Mouse (Mus musculus): ENCODE measurements at regions not wholly inside any gene's neighbourhood (a gene's known extent, or its start where the extent isn't known, plus 50 kb on each side); places are given as distances from the start of the nearest gene placed in this dataset.

- Histone ChIP-seq H3K4me3 (no peak overlapping the region), H3K4me2 (no peak overlapping the region), H3K9me3 (no peaks in the 10 kb centered on the region), H3K36me3 (no peaks in the 10 kb centered on the region), H3K27me3 (no peaks in the 10 kb centered on the region), H3K9ac (no peak overlapping the region), H3K27ac (no peak overlapping the region), H3K4me1 (no peaks in the 10 kb centered on the region)
- WGBS = 37% methylated on average over 7 of the region's 7 CpGs
- no peak for ATAC-seq (ENCODE audit: insufficient number of reproducible peaks, low FRiP score, low TSS enrichment, low read depth)
Observed at GRCm38 (mm10) chr14:100600886-100601451, 316.5 kb upstream of the Klf12 start.

DNA sequence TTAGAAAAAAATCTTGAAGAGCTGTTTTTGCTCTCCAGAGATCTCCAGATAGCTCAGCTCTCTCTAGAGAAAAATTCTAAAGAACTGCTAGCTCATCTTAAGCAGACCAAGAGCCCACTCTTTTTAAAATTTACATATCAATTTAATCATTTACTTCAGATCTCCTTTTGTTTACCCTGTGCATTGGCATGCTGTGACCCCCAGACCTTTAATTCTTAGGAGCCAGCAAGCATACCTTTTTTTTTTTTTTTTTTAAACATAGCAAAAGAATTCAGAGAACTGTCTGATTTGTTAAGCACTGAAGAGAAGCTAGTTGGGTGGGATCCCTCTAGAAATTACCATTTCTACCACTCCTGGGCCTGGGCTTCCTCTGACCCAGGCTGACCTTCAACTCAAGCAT lies 285.5 kb upstream of the Klf12 start:
- Histone ChIP-seq H3K4me3 (no peak overlapping the region), H3K36me3 (no peaks in the 10 kb centered on the region), H3K4me2 (no peak overlapping the region), H3K27me3 (no peaks in the 10 kb centered on the region), H3K4me1 (no peaks in the 10 kb centered on the region), H3K9me3 (no peaks in the 10 kb centered on the region), H3K9ac (no peak overlapping the region), H3K27ac (no peak overlapping the region)
- no peak for ATAC-seq (ENCODE audit: insufficient number of reproducible peaks, low FRiP score, low TSS enrichment, low read depth)

DNA sequence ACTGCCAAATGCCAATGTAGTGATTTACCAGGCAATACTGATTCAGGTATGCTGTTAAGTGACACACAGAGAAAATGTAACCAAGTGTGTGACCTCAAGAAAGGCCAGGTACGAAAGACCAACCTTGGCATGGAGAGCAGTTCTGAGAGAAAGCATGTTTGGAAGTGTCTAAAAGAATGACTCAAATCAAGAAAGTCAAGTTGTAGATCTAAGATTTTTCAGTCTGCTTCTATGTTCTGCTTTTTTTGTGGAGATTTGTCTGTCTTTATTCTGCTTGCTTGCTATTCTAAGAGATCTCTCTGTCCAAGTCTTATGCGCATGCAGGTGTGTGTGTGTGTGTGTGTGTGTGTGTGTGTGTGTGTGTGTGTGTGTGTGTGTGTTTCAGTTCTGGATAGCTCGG lies 277.4 kb upstream of the Klf12 start:
- Histone ChIP-seq H3K9me3 (no peaks in the 10 kb centered on the region), H3K27ac (no peak overlapping the region), H3K36me3 (no peaks in the 10 kb centered on the region), H3K9ac (no peak overlapping the region), H3K4me2 (no peak overlapping the region), H3K27me3 (no peaks in the 10 kb centered on the region), H3K4me3 (no peak overlapping the region), H3K4me1 (peaks cover 4% of the 10 kb centered on the region)
- no peak for ATAC-seq (ENCODE audit: insufficient number of reproducible peaks, low FRiP score, low TSS enrichment, low read depth)
- WGBS = 83% methylated on average over 3 of the region's 3 CpGs

DNA sequence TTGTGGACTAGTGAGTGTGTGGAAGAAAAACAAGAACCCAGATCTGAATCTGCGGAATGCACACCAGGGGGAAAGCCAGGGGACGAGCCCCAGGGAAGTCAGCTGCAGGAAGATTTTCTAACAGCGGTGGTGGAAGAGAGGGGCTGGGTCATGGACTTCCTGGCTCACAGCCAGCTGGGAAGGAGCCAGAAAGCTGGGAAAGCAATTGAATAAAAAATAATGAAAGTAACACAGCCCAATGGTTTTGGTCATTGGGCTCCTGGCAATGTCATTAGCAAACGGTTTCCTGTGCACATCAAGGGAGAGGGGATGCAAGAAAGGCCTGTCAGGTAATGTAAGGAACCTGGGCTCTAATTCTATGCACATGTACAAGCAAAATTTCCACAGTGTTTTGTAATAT lies 273.9 kb upstream of the Klf12 start:
- no peak for ATAC-seq (ENCODE audit: insufficient number of reproducible peaks, low FRiP score, low TSS enrichment, low read depth)
- no peak overlapping the region for H3K9ac ChIP-seq
- no peaks in the 10 kb centered on the region for H3K27me3 ChIP-seq
- H3K9me3 ChIP-seq = no peaks in the 10 kb centered on the region
- WGBS = 1% methylated on average over 4 of the region's 4 CpGs
- no peak overlapping the region for H3K4me3 ChIP-seq
- no peaks in the 10 kb centered on the region for H3K36me3 ChIP-seq
- H3K4me2 ChIP-seq = no peak overlapping the region
- H3K27ac ChIP-seq = no peak overlapping the region
- peaks cover 4% of the 10 kb centered on the region for H3K4me1 ChIP-seq

GRCm38 (mm10) chr14:100552466-100552865 lies 268.0 kb upstream of the Klf12 start:
- WGBS = 57% methylated on average over 2 of the region's 2 CpGs
- no peak overlapping the region for H3K9ac ChIP-seq
- no peaks in the 10 kb centered on the region for H3K27me3 ChIP-seq
- ATAC-seq (ENCODE audit: insufficient number of reproducible peaks, low FRiP score, low TSS enrichment, low read depth) = no peak
- no peak overlapping the region for H3K27ac ChIP-seq
- H3K4me2 ChIP-seq = no peak overlapping the region
- H3K36me3 ChIP-seq = no peaks in the 10 kb centered on the region
- no peak overlapping the region for H3K4me3 ChIP-seq
- H3K9me3 ChIP-seq = no peaks in the 10 kb centered on the region
- H3K4me1 ChIP-seq = no peaks in the 10 kb centered on the region

- Histone ChIP-seq H3K4me2 (no peak overlapping the region), H3K9ac (no peak overlapping the region), H3K27me3 (no peaks in the 10 kb centered on the region), H3K4me1 (no peaks in the 10 kb centered on the region), H3K4me3 (no peak overlapping the region), H3K9me3 (no peaks in the 10 kb centered on the region), H3K36me3 (no peaks in the 10 kb centered on the region), H3K27ac (no peak overlapping the region)
- no peak for ATAC-seq (ENCODE audit: insufficient number of reproducible peaks, low FRiP score, low TSS enrichment, low read depth)
- 69% methylated on average over 3 of the region's 3 CpGs for WGBS
Observed at GRCm38 (mm10) chr14:100550266-100550665, 265.8 kb upstream of the Klf12 start.

DNA sequence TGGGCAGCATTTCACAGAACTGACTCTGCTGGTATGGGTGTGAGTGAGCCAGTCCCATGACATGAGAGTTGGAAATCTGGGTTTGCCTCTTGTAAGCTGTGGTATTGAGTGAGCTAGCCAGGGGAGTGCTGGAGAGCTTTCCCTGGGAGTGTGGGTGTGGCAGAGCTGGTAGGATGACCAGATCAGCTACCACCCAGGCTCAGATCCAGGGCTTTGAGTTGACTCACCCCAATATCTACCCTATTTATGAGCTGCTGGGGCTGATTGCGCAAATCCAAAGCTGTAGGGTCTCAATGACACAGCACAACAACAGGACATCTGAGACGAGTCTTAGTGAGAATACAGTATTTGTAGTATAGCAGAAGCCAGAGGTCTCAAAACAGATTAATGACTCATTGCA lies 245.7 kb upstream of the Klf12 start:
- ATAC-seq (ENCODE audit: insufficient number of reproducible peaks, low FRiP score, low TSS enrichment, low read depth) = no peak
- no peaks in the 10 kb centered on the region for H3K27me3 ChIP-seq
- no peaks in the 10 kb centered on the region for H3K4me1 ChIP-seq
- WGBS = 87% methylated on average over 2 of the region's 2 CpGs
- no peaks in the 10 kb centered on the region for H3K9me3 ChIP-seq
- H3K4me2 ChIP-seq = no peak overlapping the region
- H3K9ac ChIP-seq = no peak overlapping the region
- no peaks in the 10 kb centered on the region for H3K36me3 ChIP-seq
- H3K27ac ChIP-seq = no peak overlapping the region
- H3K4me3 ChIP-seq = no peak overlapping the region

- no peak overlapping the region for H3K27ac ChIP-seq
- H3K27me3 ChIP-seq = no peaks in the 10 kb centered on the region
- no peak overlapping the region for H3K4me3 ChIP-seq
- no peaks in the 10 kb centered on the region for H3K9me3 ChIP-seq
- 92% methylated on average over 1 of the region's 1 CpGs for WGBS
- no peak overlapping the region for H3K4me2 ChIP-seq
- no peak overlapping the region for H3K9ac ChIP-seq
- ATAC-seq (ENCODE audit: insufficient number of reproducible peaks, low FRiP score, low TSS enrichment, low read depth) = no peak
- no peaks in the 10 kb centered on the region for H3K4me1 ChIP-seq
- no peaks in the 10 kb centered on the region for H3K36me3 ChIP-seq
Observed at GRCm38 (mm10) chr14:100529758-100530157, 245.3 kb upstream of the Klf12 start.

- 60% methylated on average over 2 of the region's 2 CpGs for WGBS
- no peaks in the 10 kb centered on the region for H3K36me3 ChIP-seq
- no peaks in the 10 kb centered on the region for H3K9me3 ChIP-seq
- no peaks in the 10 kb centered on the region for H3K4me1 ChIP-seq
- no peak overlapping the region for H3K4me2 ChIP-seq
- ATAC-seq (ENCODE audit: insufficient number of reproducible peaks, low FRiP score, low TSS enrichment, low read depth) = no peak
- H3K4me3 ChIP-seq = no peak overlapping the region
- H3K27ac ChIP-seq = no peak overlapping the region
- no peak overlapping the region for H3K9ac ChIP-seq
- H3K27me3 ChIP-seq = no peaks in the 10 kb centered on the region
Observed at GRCm38 (mm10) chr14:100509396-100509795, 224.9 kb upstream of the Klf12 start.

GRCm38 (mm10) chr14:100508087-100508486 lies 223.6 kb upstream of the Klf12 start:
- no peaks in the 10 kb centered on the region for H3K27me3 ChIP-seq
- H3K4me3 ChIP-seq = no peak overlapping the region
- no peak overlapping the region for H3K9ac ChIP-seq
- no peaks in the 10 kb centered on the region for H3K4me1 ChIP-seq
- no peaks in the 10 kb centered on the region for H3K36me3 ChIP-seq
- 87% methylated on average over 3 of the region's 3 CpGs for WGBS
- H3K27ac ChIP-seq = no peak overlapping the region
- H3K9me3 ChIP-seq = no peaks in the 10 kb centered on the region
- no peak overlapping the region for H3K4me2 ChIP-seq
- ATAC-seq (ENCODE audit: insufficient number of reproducible peaks, low FRiP score, low TSS enrichment, low read depth) = no peak

GRCm38 (mm10) chr14:100507616-100508015 lies 223.1 kb upstream of the Klf12 start:
- ATAC-seq (ENCODE audit: insufficient number of reproducible peaks, low FRiP score, low TSS enrichment, low read depth) = no peak
- H3K9ac ChIP-seq = no peak overlapping the region
- no peak overlapping the region for H3K4me3 ChIP-seq
- no peaks in the 10 kb centered on the region for H3K27me3 ChIP-seq
- H3K4me1 ChIP-seq = no peaks in the 10 kb centered on the region
- no peaks in the 10 kb centered on the region for H3K9me3 ChIP-seq
- H3K27ac ChIP-seq = no peak overlapping the region
- no peak overlapping the region for H3K4me2 ChIP-seq
- no peaks in the 10 kb centered on the region for H3K36me3 ChIP-seq

GRCm38 (mm10) chr14:100488837-100489236 lies 204.4 kb upstream of the Klf12 start:
- Histone ChIP-seq H3K4me3 (no peak overlapping the region), H3K9ac (no peak overlapping the region), H3K9me3 (no peaks in the 10 kb centered on the region), H3K27ac (no peak overlapping the region), H3K27me3 (no peaks in the 10 kb centered on the region), H3K4me2 (no peak overlapping the region), H3K4me1 (no peaks in the 10 kb centered on the region), H3K36me3 (no peaks in the 10 kb centered on the region)
- ATAC-seq (ENCODE audit: insufficient number of reproducible peaks, low FRiP score, low TSS enrichment, low read depth) = no peak
- 77% methylated on average over 7 of the region's 7 CpGs for WGBS

GRCm38 (mm10) chr14:100485489-100485888 lies 201.0 kb upstream of the Klf12 start:
- Histone ChIP-seq H3K36me3 (no peaks in the 10 kb centered on the region), H3K9me3 (no peaks in the 10 kb centered on the region), H3K4me3 (no peak overlapping the region), H3K4me2 (no peak overlapping the region), H3K4me1 (no peaks in the 10 kb centered on the region), H3K27me3 (no peaks in the 10 kb centered on the region), H3K9ac (no peak overlapping the region), H3K27ac (no peak overlapping the region)
- ATAC-seq (ENCODE audit: insufficient number of reproducible peaks, low FRiP score, low TSS enrichment, low read depth) = no peak
- WGBS = 67% methylated on average over 3 of the region's 3 CpGs

All from limb, embryonic 15.5 days (tissue).